Mouse (Mus musculus): ENCODE measurements around the gene Sema3g. TPM values are rescaled to one million over a fixed set of nuclear protein-coding genes. Genes with fewer than 3 reads are reported as not detected.

Sema3g gene
- total RNA-seq, 1 experiment: 0.22 TPM

DNA sequence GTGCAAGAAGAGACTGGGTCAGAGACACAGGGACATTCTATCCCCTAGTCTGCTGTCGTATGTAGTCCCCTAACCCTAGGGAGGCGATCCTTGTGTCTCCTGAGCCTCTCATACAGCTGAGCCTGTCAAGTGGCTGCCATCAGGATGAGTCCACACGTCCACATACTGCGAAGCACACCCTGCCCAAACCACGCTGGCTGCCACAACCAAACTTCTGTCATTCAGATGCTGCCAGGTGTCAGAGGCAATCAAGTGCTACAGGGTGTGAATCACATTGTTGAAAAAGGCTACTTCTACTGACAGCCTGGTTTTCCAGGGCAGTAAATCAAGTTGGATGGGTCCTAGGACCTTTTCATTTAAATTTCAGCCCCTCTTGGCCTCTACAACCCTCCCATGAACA is 39.9 kb upstream of the Sema3g start:
- no peak for DNase-seq (ENCODE audit: low read depth, low spot score)
- no peaks in the 10 kb centered on the region for H3K9me3 ChIP-seq (ENCODE audit: control insufficient read depth, insufficient read depth, low read depth, low read length)
- peaks cover 0 to 12% of the 10 kb centered on the region in 2 experiments; a peak in 1 of 4 replicates for H3K4me1 ChIP-seq (ENCODE audit: control insufficient read depth in 2 of 2, insufficient read depth in 2 of 2, low read length in 2 of 2, poor library complexity in 1 of 2)
- no peak overlapping the region for H3K9ac ChIP-seq (ENCODE audit: insufficient read depth, low read depth, low read length, poor library complexity, severe bottlenecking)
- no peak overlapping the region for H3K4me3 ChIP-seq (ENCODE audit: insufficient read depth in 1 of 2, low read depth in 1 of 2, low read length in 2 of 2, poor library complexity in 1 of 2, severe bottlenecking in 1 of 2)
- peaks cover 78% of the 10 kb centered on the region for H3K36me3 ChIP-seq (ENCODE audit: control insufficient read depth, insufficient read depth, low read length, poor library complexity, severe bottlenecking)
- TF ChIP-seq CHD2 (IDR thresholded peaks at IDR 0.05; ENCODE audit: low read depth, low read length) (no peak), HCFC1 (IDR thresholded peaks at IDR 0.05; ENCODE audit: borderline replicate concordance, insufficient read depth, low read length) (no peak), MAFK (IDR thresholded peaks at IDR 0.05; ENCODE audit: insufficient read depth, low read depth, low read length) (no peak), ZNF384 (IDR thresholded peaks at IDR 0.05; ENCODE audit: low read depth, low read length) (no peak)
- in situ Hi-C loops (cut with MboI; ENCODE audit: low sequenced_read_pairs in 2 of 2, unreplicated experiment in 2 of 2): no loop called here
- no peak overlapping the region for H3K27ac ChIP-seq (ENCODE audit: insufficient read depth, low read depth, low read length, poor library complexity, severe bottlenecking)

DNA sequence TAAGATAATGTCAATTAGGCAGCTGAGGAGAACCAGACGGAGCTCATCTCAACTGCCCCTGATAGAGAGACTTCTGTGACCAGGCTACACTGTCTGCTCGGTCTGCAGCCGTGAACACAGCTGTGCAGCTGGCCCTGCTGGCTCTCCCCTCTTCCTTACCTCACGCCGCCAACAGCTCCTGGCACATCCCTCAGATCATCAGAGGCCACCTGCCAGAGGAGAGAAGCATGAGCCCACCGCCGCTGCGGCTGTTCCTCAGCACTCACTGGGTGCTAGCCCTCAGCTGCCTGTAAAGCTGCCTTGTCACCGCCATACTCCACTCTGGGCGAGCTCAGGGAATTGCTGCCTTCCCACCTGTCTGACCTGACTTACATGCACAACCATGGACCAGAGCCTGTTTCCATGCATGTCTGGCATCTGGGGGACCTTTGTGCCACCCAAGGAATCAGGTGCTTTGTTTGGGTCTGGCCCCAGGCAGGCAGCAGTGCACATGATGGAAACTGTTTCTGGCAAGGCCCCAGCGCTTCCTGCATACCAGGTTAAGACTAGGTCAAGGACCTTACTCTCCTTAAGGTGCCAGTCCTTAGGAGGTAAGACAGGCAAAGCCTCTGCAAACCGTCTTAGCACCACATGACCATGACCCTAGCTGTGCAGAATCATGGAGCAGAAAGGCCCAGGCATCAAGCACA is 37.8 kb upstream of the Sema3g start:
- peaks cover 77% of the 10 kb centered on the region for H3K36me3 ChIP-seq (ENCODE audit: control insufficient read depth, insufficient read depth, low read length, poor library complexity, severe bottlenecking)
- no peaks in the 10 kb centered on the region for H3K9me3 ChIP-seq (ENCODE audit: control insufficient read depth, insufficient read depth, low read depth, low read length)
- in situ Hi-C loops (cut with MboI; ENCODE audit: low sequenced_read_pairs in 2 of 2, unreplicated experiment in 2 of 2): no loop called here
- H3K4me1 ChIP-seq (ENCODE audit: control insufficient read depth in 2 of 2, insufficient read depth in 2 of 2, low read length in 2 of 2, poor library complexity in 1 of 2): peaks cover 0 to 12% of the 10 kb centered on the region in 2 experiments; a peak in 1 of 4 replicates
- no peak overlapping the region for H3K9ac ChIP-seq (ENCODE audit: insufficient read depth, low read depth, low read length, poor library complexity, severe bottlenecking)
- TF ChIP-seq HCFC1 (IDR thresholded peaks at IDR 0.05; ENCODE audit: borderline replicate concordance, insufficient read depth, low read length): no peak
- TF ChIP-seq ZNF384 (IDR thresholded peaks at IDR 0.05; ENCODE audit: low read depth, low read length): no peak
- TF ChIP-seq ZC3H11A (IDR thresholded peaks at IDR 0.05; ENCODE audit: borderline replicate concordance, low read depth, low read length): no peak
- no peak for TF ChIP-seq CHD2 (IDR thresholded peaks at IDR 0.05; ENCODE audit: low read depth, low read length)
- TF ChIP-seq MAFK (IDR thresholded peaks at IDR 0.05; ENCODE audit: insufficient read depth, low read depth, low read length): no peak
- H3K4me3 ChIP-seq (ENCODE audit: insufficient read depth in 1 of 2, low read depth in 1 of 2, low read length in 2 of 2, poor library complexity in 1 of 2, severe bottlenecking in 1 of 2): no peak overlapping the region
- no peak for DNase-seq (ENCODE audit: low read depth, low spot score)
- no peak overlapping the region for H3K27ac ChIP-seq (ENCODE audit: insufficient read depth, low read depth, low read length, poor library complexity, severe bottlenecking)

DNA sequence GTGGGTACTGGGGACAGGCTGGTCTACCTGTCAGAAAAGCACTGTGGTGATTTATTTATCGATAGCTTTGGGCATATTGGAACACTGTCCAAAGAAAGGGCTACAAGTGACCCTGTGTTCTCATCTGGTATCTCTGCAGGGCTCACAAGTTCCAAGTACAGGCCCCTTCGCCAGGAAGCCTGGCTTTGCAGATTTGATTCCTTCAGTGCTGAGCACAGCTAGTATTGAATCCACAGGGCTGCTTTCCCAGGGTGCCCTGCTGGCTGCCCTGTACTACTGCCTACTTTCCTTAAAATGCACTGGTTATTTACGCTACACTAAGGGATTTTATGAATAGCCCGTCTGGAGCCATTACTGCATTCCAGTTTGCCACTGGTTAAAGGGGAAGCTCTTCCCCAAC is 36.1 kb upstream of the Sema3g start:
- peaks cover 74% of the 10 kb centered on the region for H3K36me3 ChIP-seq (ENCODE audit: control insufficient read depth, insufficient read depth, low read length, poor library complexity, severe bottlenecking)
- H3K27ac ChIP-seq (ENCODE audit: insufficient read depth, low read depth, low read length, poor library complexity, severe bottlenecking): no peak overlapping the region
- in situ Hi-C loops (cut with MboI; ENCODE audit: low sequenced_read_pairs in 2 of 2, unreplicated experiment in 2 of 2): no loop called here
- H3K4me3 ChIP-seq (ENCODE audit: insufficient read depth in 1 of 2, low read depth in 1 of 2, low read length in 2 of 2, poor library complexity in 1 of 2, severe bottlenecking in 1 of 2): no peak overlapping the region
- H3K9me3 ChIP-seq (ENCODE audit: control insufficient read depth, insufficient read depth, low read depth, low read length): no peaks in the 10 kb centered on the region
- no peak for DNase-seq (ENCODE audit: low read depth, low spot score)
- no peak overlapping the region for H3K9ac ChIP-seq (ENCODE audit: insufficient read depth, low read depth, low read length, poor library complexity, severe bottlenecking)
- TF ChIP-seq ZC3H11A (IDR thresholded peaks at IDR 0.05; ENCODE audit: borderline replicate concordance, low read depth, low read length): no peak
- H3K4me1 ChIP-seq (ENCODE audit: control insufficient read depth in 2 of 2, insufficient read depth in 2 of 2, low read length in 2 of 2, poor library complexity in 1 of 2): peaks cover 0 to 10% of the 10 kb centered on the region in 2 experiments; a peak in 1 of 4 replicates

DNA sequence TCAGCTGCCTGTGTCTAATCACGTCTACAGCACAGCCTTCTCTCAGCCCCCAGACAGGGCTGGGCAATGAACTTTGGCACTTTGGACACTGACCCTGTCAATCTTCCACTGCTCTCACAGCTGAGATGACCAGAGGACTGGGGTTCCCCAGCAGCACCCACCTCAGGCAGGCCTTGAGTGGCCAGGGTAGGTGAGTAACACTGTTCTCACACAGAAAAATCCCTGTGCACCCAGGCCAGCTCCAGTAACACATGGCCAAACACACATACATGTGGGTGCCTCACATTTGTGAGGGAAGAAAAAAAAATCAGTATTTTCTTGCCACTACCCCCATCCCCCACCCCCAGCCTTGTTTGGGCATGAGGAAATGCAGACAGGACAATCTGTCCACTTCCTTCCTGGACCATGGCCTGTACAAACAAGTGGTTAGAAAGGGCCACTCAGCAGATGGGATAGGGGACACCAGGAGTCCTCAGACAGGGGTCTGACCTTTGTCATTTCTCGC is 34.8 kb upstream of the Sema3g start:
- Histone ChIP-seq H3K9ac (ENCODE audit: insufficient read depth, low read depth, low read length, poor library complexity, severe bottlenecking) (no peak overlapping the region; the same call in 1 of the 2 replicates), H3K27ac (ENCODE audit: insufficient read depth, low read depth, low read length, poor library complexity, severe bottlenecking) (no peak overlapping the region), H3K4me3 (ENCODE audit: insufficient read depth in 1 of 2, low read depth in 1 of 2, low read length in 2 of 2, poor library complexity in 1 of 2, severe bottlenecking in 1 of 2) (no peak overlapping the region), H3K4me1 (ENCODE audit: control insufficient read depth in 2 of 2, insufficient read depth in 2 of 2, low read length in 2 of 2, poor library complexity in 1 of 2) (no peaks in the 10 kb centered on the region), H3K9me3 (ENCODE audit: control insufficient read depth, insufficient read depth, low read depth, low read length) (no peaks in the 10 kb centered on the region), H3K36me3 (ENCODE audit: control insufficient read depth, insufficient read depth, low read length, poor library complexity, severe bottlenecking) (peaks cover 72% of the 10 kb centered on the region)
- no peak for TF ChIP-seq CHD2 (IDR thresholded peaks at IDR 0.05; ENCODE audit: low read depth, low read length)
- no peak for TF ChIP-seq HCFC1 (IDR thresholded peaks at IDR 0.05; ENCODE audit: borderline replicate concordance, insufficient read depth, low read length)
- TF ChIP-seq ZNF384 (IDR thresholded peaks at IDR 0.05; ENCODE audit: low read depth, low read length): no peak
- no peak for TF ChIP-seq MAFK (IDR thresholded peaks at IDR 0.05; ENCODE audit: insufficient read depth, low read depth, low read length)
- no peak for TF ChIP-seq ZC3H11A (IDR thresholded peaks at IDR 0.05; ENCODE audit: borderline replicate concordance, low read depth, low read length)
- in situ Hi-C loops (cut with MboI; ENCODE audit: low sequenced_read_pairs in 2 of 2, unreplicated experiment in 2 of 2): no loop called here
- no peak for DNase-seq (ENCODE audit: low read depth, low spot score)

DNA sequence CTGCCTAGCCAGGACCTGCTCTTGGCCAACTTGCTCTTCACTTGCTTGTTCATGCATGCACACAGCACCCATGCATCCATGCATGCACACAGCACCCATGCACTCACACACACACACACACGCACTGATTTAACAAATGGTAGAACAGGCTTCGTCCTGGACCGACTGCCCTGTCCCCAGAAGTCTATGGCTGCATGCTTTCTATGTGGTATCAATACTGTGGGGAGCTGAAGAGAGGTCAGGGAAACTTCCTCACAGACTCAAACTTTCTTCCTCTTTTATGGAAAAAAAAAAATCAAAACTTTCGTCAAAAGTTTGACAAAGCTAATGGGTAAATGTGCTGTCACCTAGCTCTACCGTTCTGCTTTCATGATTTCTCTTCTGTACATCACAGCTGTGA is 34.1 kb upstream of the Sema3g start:
- Histone ChIP-seq H3K27ac (ENCODE audit: insufficient read depth, low read depth, low read length, poor library complexity, severe bottlenecking) (no peak overlapping the region), H3K9me3 (ENCODE audit: control insufficient read depth, insufficient read depth, low read depth, low read length) (no peaks in the 10 kb centered on the region), H3K9ac (ENCODE audit: insufficient read depth, low read depth, low read length, poor library complexity, severe bottlenecking) (no peak overlapping the region), H3K36me3 (ENCODE audit: control insufficient read depth, insufficient read depth, low read length, poor library complexity, severe bottlenecking) (peaks cover 73% of the 10 kb centered on the region), H3K4me3 (ENCODE audit: insufficient read depth in 1 of 2, low read depth in 1 of 2, low read length in 2 of 2, poor library complexity in 1 of 2, severe bottlenecking in 1 of 2) (no peak overlapping the region), H3K4me1 (ENCODE audit: control insufficient read depth in 2 of 2, insufficient read depth in 2 of 2, low read length in 2 of 2, poor library complexity in 1 of 2) (no peaks in the 10 kb centered on the region)
- DNase-seq (ENCODE audit: low read depth, low spot score): no peak
- in situ Hi-C loops (cut with MboI; ENCODE audit: low sequenced_read_pairs in 2 of 2, unreplicated experiment in 2 of 2): no loop called here
- TF ChIP-seq ZNF384 (IDR thresholded peaks at IDR 0.05; ENCODE audit: low read depth, low read length) (no peak), HCFC1 (IDR thresholded peaks at IDR 0.05; ENCODE audit: borderline replicate concordance, insufficient read depth, low read length) (no peak), MAFK (IDR thresholded peaks at IDR 0.05; ENCODE audit: insufficient read depth, low read depth, low read length) (no peak), CHD2 (IDR thresholded peaks at IDR 0.05; ENCODE audit: low read depth, low read length) (no peak), ZC3H11A (IDR thresholded peaks at IDR 0.05; ENCODE audit: borderline replicate concordance, low read depth, low read length) (no peak)

Measured in ES-E14 (cell line).